Mouse (Mus musculus) G1E (cell line): ENCODE data around the gene Cenpa.

Experiments used
- CTCF ChIP-seq: IDR thresholded peaks from 2 replicates; pipeline ENCODE4 v1.5.1; 2012; ENCODE audit warnings: low read depth, low read length, inconsistent platforms, mixed read lengths
- GATA1 ChIP-seq: IDR thresholded peaks from 2 replicates; pipeline ENCODE4 v1.6.1; 2012; ENCODE audit warnings: borderline replicate concordance, low read length, inconsistent platforms, mixed read lengths
- GATA2 ChIP-seq: IDR thresholded peaks from 2 replicates; pipeline ENCODE4 v1.6.1; 2012; ENCODE audit warnings: low read depth, low read length, inconsistent platforms, borderline replicate concordance
- POLR2AphosphoS5 ChIP-seq: IDR thresholded peaks from 2 replicates; pipeline ENCODE4 v1.6.1; 2012; ENCODE audit warnings: low read depth, low read length, inconsistent platforms; ENCODE audit not compliant: insufficient replicate concordance
- TAL1 ChIP-seq: conservative IDR thresholded peaks from 2 replicates; pipeline ENCODE4 v1.6.1; 2012; ENCODE audit warnings: low read depth, low read length, inconsistent platforms, mixed read lengths

- TF ChIP-seq CTCF (no peak), TAL1 (no peak), GATA1 (no peak), POLR2AphosphoS5 (no peak), GATA2 (no peak)
Measured at GRCm38 (mm10) chr5:30632134-30632533, 34.4 kb upstream of the Cenpa start.
